Comparison of ENCODE assay signal across 22 mouse cellular contexts in genomic region chr2:106825461-106825860, GRCm38 (mm10).
A peak's percentile ranks its signal among the peaks of the same experiment; 100 is the strongest.
DNase-seq lines count a peak whose midpoint lies in the region; ATAC-seq and TF ChIP-seq lines count a peak whose summit lies in the region.
"Had no signal": no experiment of that assay in that cellular context is flagged by ENCODE, and none has a peak within 500 bp of the region (broad histone marks: within the 10 kb centered on the region; RNA-seq: fewer than 3 reads in every experiment).

No protein-coding gene starts in this region.

- DNase-seq in MEL (ENCODE audit: low read depth, low spot score) (peak; percentile 26), MEL-GATA-1-ER (ENCODE audit: extremely low read depth, low read depth) (peak; percentile 17)
- no peak for DNase-seq in layer of hippocampus, postnatal 10 days (ENCODE audit: low spot score in 2 of 2)
- DNase-seq in urinary bladder, postnatal 10 days (ENCODE audit: low spot score) = no peak
- DNase-seq: adrenal gland, adult 2 months; adrenal gland, postnatal 10 days; adrenal gland, postnatal 25 days; cerebellum, adult 11 months; cerebellum, adult 2 months; cerebellum, adult 9-10 months; cerebellum, postnatal 10 days; cerebellum, postnatal 25 days; embryo, embryonic 11 days had no signal

- no peak for TF ChIP-seq RAD21 in MEL (IDR thresholded peaks at IDR 0.05; ENCODE audit: low read depth, low read length)

- H3K27ac ChIP-seq in MEL (ENCODE audit: control insufficient read depth, low read depth, low read length) = no peak overlapping the region
- H3K27ac ChIP-seq in liver, embryonic 12.5 days = no peak overlapping the region
- H3K27ac ChIP-seq: embryonic facial prominence, embryonic 13.5 days; embryonic facial prominence, embryonic 15.5 days; forebrain, embryonic 10.5 days; forebrain, embryonic 12.5 days had no signal

- peak; percentile 92 for ATAC-seq in granulocyte monocyte progenitor cell, adult 5-6 weeks (replicated peaks; ENCODE audit: poor library complexity, severe bottlenecking)
- no peak for ATAC-seq in liver, embryonic 12.5 days
- ATAC-seq: forebrain, embryonic 14.5 days; forebrain, embryonic 16.5 days had no signal

- no peak overlapping the region for H3K9ac ChIP-seq in MEL (ENCODE audit: control insufficient read depth, low read depth, low read length, poor library complexity, severe bottlenecking)
- H3K9ac ChIP-seq in liver, embryonic 12.5 days = no peak overlapping the region
- H3K9ac ChIP-seq: embryonic facial prominence, embryonic 13.5 days; embryonic facial prominence, embryonic 15.5 days; forebrain, embryonic 12.5 days had no signal

- H3K4me2 ChIP-seq in liver, embryonic 12.5 days = no peak overlapping the region
- H3K4me2 ChIP-seq: embryonic facial prominence, embryonic 13.5 days; embryonic facial prominence, embryonic 15.5 days; forebrain, embryonic 12.5 days had no signal

- H3K79me2 ChIP-seq in MEL (ENCODE audit: control insufficient read depth, insufficient read depth, low read length, poor library complexity) = no peaks in the 10 kb centered on the region

- TF ChIP-seq POLR2A in MEL (IDR thresholded peaks at IDR 0.05; ENCODE audit: control insufficient read depth in 1 of 2, insufficient read depth in 1 of 2, low read depth in 1 of 2, low read length in 2 of 2, poor library complexity in 1 of 2) = no peak

- TF ChIP-seq CTCF in MEL (IDR thresholded peaks at IDR 0.05 in 2 of 3, conservative IDR thresholded peaks at IDR 0.05 in 1 of 3; ENCODE audit: control insufficient read depth in 1 of 3, insufficient read depth in 1 of 3, low read depth in 2 of 3, low read length in 3 of 3, poor library complexity in 1 of 3, severe bottlenecking in 1 of 3) = no peak

- no peaks in the 10 kb centered on the region for H3K9me3 ChIP-seq in MEL (replicated peaks; ENCODE audit: insufficient read depth, low read length)
- H3K9me3 ChIP-seq in liver, embryonic 12.5 days (replicated peaks) = no peaks in the 10 kb centered on the region
- H3K9me3 ChIP-seq: embryonic facial prominence, embryonic 13.5 days; embryonic facial prominence, embryonic 15.5 days; forebrain, embryonic 10.5 days; forebrain, embryonic 12.5 days had no signal

- no peak for TF ChIP-seq EP300 in MEL (IDR thresholded peaks at IDR 0.05; ENCODE audit: low read depth in 1 of 2, low read length in 2 of 2)

- no peak overlapping the region for H3K4me3 ChIP-seq in MEL (ENCODE audit: control insufficient read depth in 1 of 2, insufficient read depth in 1 of 2, low read depth in 2 of 2, low read length in 2 of 2)
- no peak overlapping the region for H3K4me3 ChIP-seq in liver, embryonic 12.5 days
- H3K4me3 ChIP-seq: embryonic facial prominence, embryonic 13.5 days; embryonic facial prominence, embryonic 15.5 days; erythroblast, embryonic 14.5 days; forebrain, embryonic 10.5 days; forebrain, embryonic 12.5 days had no signal

- H3K27me3 ChIP-seq in MEL (ENCODE audit: control insufficient read depth in 1 of 2, insufficient read depth in 2 of 2, low read length in 2 of 2) = no peaks in the 10 kb centered on the region; a peak in 1 of 4 replicates
- no peaks in the 10 kb centered on the region for H3K27me3 ChIP-seq in liver, embryonic 12.5 days (replicated peaks)
- H3K27me3 ChIP-seq: embryonic facial prominence, embryonic 13.5 days; embryonic facial prominence, embryonic 15.5 days had no signal

- no peaks in the 10 kb centered on the region for H3K36me3 ChIP-seq in MEL (ENCODE audit: control insufficient read depth in 1 of 2, insufficient read depth in 2 of 2, low read length in 2 of 2)
- no peaks in the 10 kb centered on the region for H3K36me3 ChIP-seq in liver, embryonic 12.5 days
- H3K36me3 ChIP-seq: embryonic facial prominence, embryonic 13.5 days; embryonic facial prominence, embryonic 15.5 days; forebrain, embryonic 10.5 days; forebrain, embryonic 12.5 days had no signal

- H3K4me1 ChIP-seq in MEL (ENCODE audit: control insufficient read depth in 1 of 2, insufficient read depth in 2 of 2, low read length in 2 of 2) = no peaks in the 10 kb centered on the region
- peaks cover 4% of the 10 kb centered on the region; the same call in 1 of the 2 replicates for H3K4me1 ChIP-seq in liver, embryonic 12.5 days

- WGBS in liver, embryonic 12.5 days (ENCODE audit: insufficient replicate concordance) = 11% methylated on average over 2 of the region's 2 CpGs

TF ChIP-seq in MEL, 35 proteins besides CTCF, POLR2A, EP300 and RAD21:
- TF ChIP-seq TBP (IDR thresholded peaks at IDR 0.05; ENCODE audit: low read depth, low read length) (no peak), TAL1 (IDR thresholded peaks at IDR 0.05; ENCODE audit: low read length) (no peak), ZMIZ1 (IDR thresholded peaks at IDR 0.05; ENCODE audit: low read depth, low read length) (no peak), UBTF (IDR thresholded peaks at IDR 0.05; ENCODE audit: borderline replicate concordance, insufficient read depth, low read depth, low read length) (no peak), GABPA (IDR thresholded peaks at IDR 0.05; ENCODE audit: low read depth, low read length) (no peak), USF2 (IDR thresholded peaks at IDR 0.05; ENCODE audit: borderline replicate concordance in 1 of 2, insufficient read depth in 1 of 2, low read depth in 1 of 2, low read length in 2 of 2) (no peak), ZKSCAN1 (IDR thresholded peaks at IDR 0.05; ENCODE audit: low read depth, low read length) (no peak), ETS1 (IDR thresholded peaks at IDR 0.05; ENCODE audit: low read depth, low read length) (no peak), MYC (IDR thresholded peaks at IDR 0.05; ENCODE audit: low read depth, low read length) (no peak), ELF1 (IDR thresholded peaks at IDR 0.05; ENCODE audit: low read depth, low read length) (no peak), HCFC1 (IDR thresholded peaks at IDR 0.05; ENCODE audit: low read depth, low read length) (no peak), TCF12 (IDR thresholded peaks at IDR 0.05; ENCODE audit: low read depth, low read length) (no peak), ZNF384 (IDR thresholded peaks at IDR 0.05; ENCODE audit: low read depth, low read length) (no peak)
TF ChIP-seq in MEL: peak in this region for 0.

Comparison
In these comparisons a context has a peak if more than half of its experiments do, and no peak if none do; other contexts are left out.
1. DNase-seq: peak in MEL (single experiment) and MEL-GATA-1-ER (single experiment); none in layer of hippocampus, postnatal 10 days (0 of 2) and urinary bladder, postnatal 10 days (single experiment).